In genomic region chr16:32487234-32488111, GRCm38 (mm10) we compare ENCODE assay signal across 11 mouse cellular contexts. TPM values are rescaled to one million over a fixed set of nuclear protein-coding genes. Genes with fewer than 3 reads are reported as not detected.
DNase-seq lines count a peak whose midpoint lies in the region; ATAC-seq lines count a peak whose summit lies in the region.
"Had no signal": no experiment of that assay in that cellular context is flagged by ENCODE, and none has a peak within 500 bp of the region (broad histone marks: within the 10 kb centered on the region; RNA-seq: fewer than 3 reads in every experiment).

Gene Slc51a (minus strand): TSS chr16:32487879.

- 0 out of 2 replicates have a peak within 1 kb of the TSS, but pooled peaks have one; percentile 27 for H3K4me2 ChIP-seq in lung, embryonic 16.5 days (ENCODE audit: low read depth, low read length)
- peak within 1 kb of the TSS; percentile 17; the same call in 1 of the 2 replicates for H3K4me2 ChIP-seq in stomach, embryonic 15.5 days
- H3K4me2 ChIP-seq: forebrain, embryonic 15.5 days had no signal

- H3K9ac ChIP-seq in lung, embryonic 16.5 days (ENCODE audit: low read length): no peak within 1 kb of the TSS
- H3K9ac ChIP-seq in stomach, embryonic 15.5 days: no peak within 1 kb of the TSS
- H3K9ac ChIP-seq: forebrain, embryonic 15.5 days had no signal

- WGBS in lung, embryonic 16.5 days: 25% methylated on average over 15 of the region's 15 CpGs
- WGBS in stomach, embryonic 15.5 days: 31% methylated on average over 15 of the region's 15 CpGs

- H3K27ac ChIP-seq in lung, embryonic 16.5 days (ENCODE audit: low read length): no peak within 1 kb of the TSS
- H3K27ac ChIP-seq in stomach, embryonic 15.5 days: peak within 1 kb of the TSS; percentile 80
- H3K27ac ChIP-seq: forebrain, embryonic 15.5 days had no signal

- no peaks in the 10 kb centered on the region for H3K36me3 ChIP-seq in lung, embryonic 16.5 days (ENCODE audit: control insufficient read depth, insufficient read depth, low read length)
- no peaks in the 10 kb centered on the region for H3K36me3 ChIP-seq in stomach, embryonic 15.5 days
- H3K36me3 ChIP-seq: forebrain, embryonic 15.5 days had no signal

- peak; percentile 54 for ATAC-seq in lung, embryonic 16.5 days (ENCODE audit: low read depth)
- ATAC-seq in erythroid progenitor cell, adult 5-6 weeks (replicated peaks; ENCODE audit: low FRiP score, poor library complexity, severe bottlenecking): peak; percentile 63
- peak; percentile 79 for ATAC-seq in stomach, embryonic 15.5 days (ENCODE audit: insufficient read depth, low FRiP score, low read depth)
- ATAC-seq: forebrain, embryonic 15.5 days had no signal

- no peaks in the 10 kb centered on the region for H3K27me3 ChIP-seq in lung, embryonic 16.5 days (ENCODE audit: control insufficient read depth, insufficient read depth, low read depth, low read length)
- H3K27me3 ChIP-seq in stomach, embryonic 15.5 days (replicated peaks): no peaks in the 10 kb centered on the region
- H3K27me3 ChIP-seq: forebrain, embryonic 15.5 days had no signal

- DNase-seq in lung, postnatal 14 days: no peak
- DNase-seq in kidney, postnatal 25 days: peak; percentile 85 to 91
- DNase-seq in frontal cortex, adult 2 months (ENCODE audit: extremely low spot score in 1 of 2, low spot score in 1 of 2): no peak
- DNase-seq in cerebellum, postnatal 25 days: no peak
- DNase-seq in adrenal gland, adult (ENCODE audit: inconsistent age in 2 of 2, low spot score in 1 of 2): no peak

- no peak within 1 kb of the TSS for H3K4me3 ChIP-seq in lung, embryonic 16.5 days (ENCODE audit: low read length)
- H3K4me3 ChIP-seq in stomach, embryonic 15.5 days (replicated peaks): no peak within 1 kb of the TSS
- H3K4me3 ChIP-seq: forebrain, embryonic 15.5 days; megakaryocyte, embryonic 14.5 days had no signal

- no peaks in the 10 kb centered on the region for H3K9me3 ChIP-seq in lung, embryonic 16.5 days (ENCODE audit: control insufficient read depth, low read length)
- H3K9me3 ChIP-seq in stomach, embryonic 15.5 days: no peaks in the 10 kb centered on the region
- H3K9me3 ChIP-seq: forebrain, embryonic 15.5 days; megakaryocyte, embryonic 14.5 days had no signal

- peaks cover 5% of the 10 kb centered on the region for H3K4me1 ChIP-seq in lung, embryonic 16.5 days (replicated peaks; ENCODE audit: control insufficient read depth, insufficient read depth, low read length)
- H3K4me1 ChIP-seq in stomach, embryonic 15.5 days: peaks cover 6% of the 10 kb centered on the region; the same call in 1 of the 2 replicates
- H3K4me1 ChIP-seq: forebrain, embryonic 15.5 days had no signal

RNA-seq across cellular contexts. Expression of gene Slc51a, which starts in this region (rescaled TPM):
- 0.28 and 0.55 TPM in 2 replicates for polyA plus RNA-seq in lung, embryonic 16.5 days (2015; fragmentation: Nextera tagmentation; extraction: Ambion mirVana)
- total RNA-seq in erythroid progenitor cell, adult 5-6 weeks (2015; ENCODE audit: low replicate concordance): not detected in 2 replicates
- total RNA-seq in erythroid progenitor cell, adult 5-6 weeks (2017; ENCODE audit: low replicate concordance): 0.51 TPM in 1 of 2 replicates, not detected in the other
- 17.7 and 25.2 TPM in 2 replicates for polyA plus RNA-seq in stomach, embryonic 15.5 days (2015; fragmentation: Nextera tagmentation; extraction: Ambion mirVana)
- 0.04 TPM in 1 of 2 replicates, not detected in the other for polyA plus RNA-seq in frontal cortex, adult 2 months (2012; rRNA removed)
- polyA plus RNA-seq: spleen, adult 2 months had no signal

Comparison
In these comparisons a context has a peak if more than half of its experiments do, and no peak if none do; other contexts are left out.
1. RNA of gene Slc51a (polyA plus RNA-seq): 17.7 to 25.2 TPM in stomach, embryonic 15.5 days; 0.28 to 0.55 TPM in lung, embryonic 16.5 days and 0.04 TPM in frontal cortex, adult 2 months; every median in the first group is over 10 times any median in the second.
2. Peak in ATAC-seq and H3K4me2 ChIP-seq in lung, embryonic 16.5 days; RNA of the gene not detected or under 1 TPM.
3. Peak in ATAC-seq in erythroid progenitor cell, adult 5-6 weeks; RNA of the gene not detected or under 1 TPM.
4. DNase-seq: peak in kidney, postnatal 25 days (2 of 2); none in lung, postnatal 14 days (single experiment), frontal cortex, adult 2 months (0 of 2), cerebellum, postnatal 25 days (0 of 2) and adrenal gland, adult (0 of 2).
5. Peak in every context shown above with its lines, with median percentiles within 50 percentile points of each other: ATAC-seq.